Mouse (Mus musculus): Measurements from ENCODE around the gene Paqr9. TPM values are rescaled to one million over a fixed set of nuclear protein-coding genes. Genes with fewer than 3 reads are reported as not detected.

Gene Paqr9
- 0.30 TPM for total RNA-seq (2023)

DNA sequence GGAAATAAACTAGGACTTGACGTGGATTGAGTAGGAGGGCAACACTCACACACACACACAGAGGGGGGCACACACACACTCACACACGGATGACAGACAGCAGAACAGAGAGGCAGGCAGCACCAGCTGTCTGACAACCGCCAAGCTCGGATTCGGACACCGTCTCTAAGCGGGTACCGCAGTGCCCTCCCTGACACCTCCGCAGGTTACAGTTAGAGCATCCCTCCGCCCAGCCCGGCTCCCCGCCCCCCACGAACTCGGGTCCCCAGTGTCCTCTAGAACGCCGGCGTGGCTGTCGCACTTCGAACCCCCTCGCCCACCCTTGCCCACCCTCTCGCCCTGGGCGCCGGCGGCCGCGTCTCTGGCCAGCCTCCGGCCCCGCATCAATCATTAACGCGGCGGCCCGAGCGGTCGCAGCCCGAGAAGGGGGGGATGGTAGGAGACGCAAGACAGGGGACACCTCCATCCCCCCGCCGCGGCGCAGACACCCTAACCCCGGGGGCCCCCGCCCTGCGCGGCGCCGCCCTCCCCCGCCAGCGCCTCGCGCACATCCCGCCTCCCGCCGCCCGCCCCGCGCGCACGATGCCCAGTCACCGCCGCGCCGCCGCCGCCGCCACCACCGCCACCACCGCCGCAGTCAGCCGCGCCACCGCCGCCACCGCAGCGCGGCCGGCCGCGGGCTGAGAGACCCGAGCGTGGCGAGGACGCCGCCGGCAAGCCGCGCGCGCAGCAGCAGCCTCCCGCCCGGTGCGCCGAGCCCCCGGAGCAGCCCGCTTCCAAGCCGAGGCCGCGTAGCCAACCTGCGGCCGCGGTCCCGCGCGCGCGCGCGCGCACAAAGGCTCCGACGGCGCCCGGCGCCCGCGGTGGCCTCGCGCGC lies at the start of gene Paqr9:
Gene Paqr9, plus strand, starts transcription at position 599 of the 877 bp plus-strand sequence.

DNA sequence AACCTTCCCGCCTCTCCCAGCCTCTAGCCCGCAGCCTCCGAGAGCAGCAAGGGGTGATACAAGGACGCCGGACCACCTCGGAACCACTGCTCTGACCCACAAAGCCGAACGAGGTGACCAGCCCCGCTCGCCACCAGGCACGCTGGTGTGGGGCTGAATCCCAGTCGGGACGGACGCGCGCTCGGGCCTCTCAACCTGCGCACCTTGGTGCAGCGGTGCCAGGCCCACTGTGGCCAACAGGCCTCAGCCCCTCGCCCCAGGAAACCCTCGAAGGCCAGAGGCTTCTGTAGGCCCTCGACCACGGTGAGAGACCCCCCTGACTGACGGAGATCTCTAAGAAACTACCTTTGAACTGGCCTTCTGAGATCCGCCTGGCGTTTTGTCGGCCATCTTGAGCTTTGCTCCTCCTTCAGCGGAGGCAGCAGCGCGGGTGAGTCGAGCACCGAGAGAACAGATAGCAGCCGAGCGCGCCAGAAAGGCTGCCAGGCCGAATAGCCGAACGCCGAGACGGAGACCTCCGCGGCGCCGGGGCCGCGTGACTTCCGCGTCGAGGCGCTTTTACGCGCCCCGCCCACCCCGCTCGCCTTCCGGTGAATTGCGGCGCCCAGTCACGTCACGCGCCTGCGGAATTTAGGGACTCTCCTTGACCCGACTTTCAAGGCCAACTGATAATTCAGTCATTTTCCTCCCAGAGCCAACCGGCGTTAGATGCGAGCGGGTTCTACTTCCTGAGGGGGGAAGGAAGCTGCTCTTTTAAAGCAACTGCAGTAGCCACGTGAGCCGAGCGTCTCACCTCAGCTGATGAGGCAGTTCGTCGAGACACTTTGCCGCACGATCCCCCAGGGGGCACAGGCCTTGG lies 47.8 kb upstream of the Paqr9 start, which contains the start of gene U2surp:
Gene U2surp, minus strand, starts transcription at position 525 of the 859 bp plus-strand sequence.

Other genes starting within 250 kb of the Paqr9 start
- gene Chst2, start 152.9 kb upstream of the Paqr9 start, total RNA-seq (2023), result 1.2 TPM
- gene U2surp, start 47.7 kb upstream of the Paqr9 start, total RNA-seq (2023), result 94.1 TPM
- gene Pcolce2, start 77.9 kb downstream of the Paqr9 start, total RNA-seq (2023), result 0.12 TPM
- gene Trpc1, start 190.7 kb downstream of the Paqr9 start, total RNA-seq (2023), result 0.44 TPM